Mouse (Mus musculus): ENCODE results near the gene Tmed4.
A peak's percentile ranks its signal among the peaks of the same experiment; 100 is the strongest.

Tmed4 gene

GRCm38 (mm10) chr11:6230012-6230411 is 44.7 kb downstream of the Tmed4 start, which contains the start of gene Npc1l1:
Gene Npc1l1 (minus strand): TSS chr11:6230143.
- TF ChIP-seq CTCF (conservative IDR thresholded peaks at IDR 0.05; ENCODE audit: low read length) = no peak
- no peak for TF ChIP-seq POU5F1 (IDR thresholded peaks at IDR 0.05; ENCODE audit: borderline replicate concordance, low read length)
- no peak for TF ChIP-seq NANOG (IDR thresholded peaks at IDR 0.05; ENCODE audit: borderline replicate concordance, low read length)
- Histone ChIP-seq H3K36me3 (ENCODE audit: insufficient read depth, low read length) (no peaks in the 10 kb centered on the region), H3K4me1 (replicated peaks; ENCODE audit: low read depth, low read length) (peaks cover 8% of the 10 kb centered on the region; the same call in 1 of the 2 replicates), H3K27me3 (ENCODE audit: insufficient read depth, low read length) (peaks cover 24% of the 10 kb centered on the region), H3K9me3 (ENCODE audit: low read length) (peaks cover 6% of the 10 kb centered on the region), H3K4me3 (replicated peaks; ENCODE audit: low read length) (peak within 1 kb of the TSS; percentile 55)

GRCm38 (mm10) chr11:6224541-6225229 is 50.0 kb downstream of the Tmed4 start:
- H3K36me3 ChIP-seq (ENCODE audit: insufficient read depth, low read length) = no peaks in the 10 kb centered on the region
- H3K4me3 ChIP-seq (replicated peaks; ENCODE audit: low read length) = no peak overlapping the region
- H3K4me1 ChIP-seq (replicated peaks; ENCODE audit: low read depth, low read length) = peaks cover 13% of the 10 kb centered on the region; the same call in 1 of the 2 replicates
- no peak for TF ChIP-seq NANOG (IDR thresholded peaks at IDR 0.05; ENCODE audit: borderline replicate concordance, low read length)
- H3K27me3 ChIP-seq (ENCODE audit: insufficient read depth, low read length) = peaks cover 29% of the 10 kb centered on the region
- H3K9me3 ChIP-seq (ENCODE audit: low read length) = no peaks in the 10 kb centered on the region

- Histone ChIP-seq H3K9me3 (ENCODE audit: low read length) (no peaks in the 10 kb centered on the region), H3K4me1 (replicated peaks; ENCODE audit: low read depth, low read length) (peaks cover 11% of the 10 kb centered on the region; the same call in 1 of the 2 replicates), H3K27me3 (ENCODE audit: insufficient read depth, low read length) (peaks cover 21% of the 10 kb centered on the region), H3K4me3 (replicated peaks; ENCODE audit: low read length) (no peak overlapping the region), H3K36me3 (ENCODE audit: insufficient read depth, low read length) (no peaks in the 10 kb centered on the region)
- TF ChIP-seq CTCF (conservative IDR thresholded peaks at IDR 0.05; ENCODE audit: low read length) = peak; percentile 11; the same call in 1 of the 2 replicates
- TF ChIP-seq POU5F1 (IDR thresholded peaks at IDR 0.05; ENCODE audit: borderline replicate concordance, low read length) = no peak
- no peak for TF ChIP-seq NANOG (IDR thresholded peaks at IDR 0.05; ENCODE audit: borderline replicate concordance, low read length)
These were observed 52.5 kb downstream of the Tmed4 start for GRCm38 (mm10) chr11:6222187-6222586.

Data from E14TG2a.4 (cell line).